8 mouse cellular contexts compared by ENCODE assay signal in the genomic region with DNA sequence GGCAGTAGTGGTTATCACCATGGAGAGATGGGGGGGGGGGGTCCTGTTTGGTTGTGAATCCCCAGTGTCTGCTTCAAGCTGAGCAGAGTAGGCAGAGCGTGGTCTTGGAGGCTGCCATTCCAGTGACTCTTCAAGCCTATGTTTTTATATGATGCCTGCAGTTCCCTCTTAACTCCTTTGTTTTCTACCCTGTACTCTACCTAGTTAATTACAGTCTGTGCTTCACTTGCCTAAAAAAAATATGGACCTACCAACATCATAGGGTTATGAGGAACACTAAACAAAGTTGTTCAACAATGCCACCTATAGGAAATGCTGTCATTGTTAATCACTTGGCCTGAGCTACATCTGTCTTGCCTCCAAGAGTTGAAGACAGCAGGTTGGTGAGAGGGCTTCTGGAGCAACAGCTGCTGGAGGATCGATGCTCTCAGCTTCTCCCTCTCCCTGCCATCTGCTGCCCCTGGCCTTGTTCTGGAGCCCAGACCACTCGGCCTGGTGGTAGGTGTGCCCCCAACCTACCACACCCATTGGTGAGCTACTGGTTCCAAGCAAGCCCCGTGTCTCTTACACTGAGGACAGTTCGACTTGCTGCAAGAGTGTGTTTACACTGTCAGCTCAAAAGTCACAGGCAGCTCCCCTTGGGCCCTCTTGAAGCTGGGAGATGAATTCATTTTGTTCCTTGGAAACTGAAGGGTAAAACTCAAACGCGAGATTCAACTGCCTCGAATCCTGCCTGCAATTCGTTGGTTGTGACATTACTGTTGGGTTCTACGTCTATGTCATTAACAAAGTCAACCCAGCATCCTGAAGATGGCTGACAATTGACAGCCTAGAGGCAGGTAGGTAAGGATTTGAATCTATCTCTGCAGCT. TPM values are rescaled to one million over a fixed set of nuclear protein-coding genes. Genes with fewer than 3 reads are reported as not detected.
A peak's percentile ranks its signal among the peaks of the same experiment; 100 is the strongest.
DNase-seq lines count a peak whose midpoint lies in the region; ATAC-seq and TF ChIP-seq lines count a peak whose summit lies in the region.
"Had no signal": no experiment of that assay in that cellular context is flagged by ENCODE, and none has a peak within 500 bp of the region (broad histone marks: within the 10 kb centered on the region; RNA-seq: fewer than 3 reads in every experiment).

No protein-coding gene starts in this region.

- peaks cover 41% of the 10 kb centered on the region for H3K36me3 ChIP-seq in ES-Bruce4 (ENCODE audit: control insufficient read depth, insufficient read depth, low read length, poor library complexity, severe bottlenecking)
- peaks cover 48% of the 10 kb centered on the region for H3K36me3 ChIP-seq in forebrain, embryonic 15.5 days

- 63% methylated on average over 10 of the region's 10 CpGs for WGBS in forebrain, embryonic 15.5 days

- TF ChIP-seq POLR2A in ES-Bruce4 (IDR thresholded peaks at IDR 0.05; ENCODE audit: insufficient read depth, low read length) = no peak

- no peak overlapping the region for H3K4me3 ChIP-seq in ES-Bruce4 (ENCODE audit: low read depth, low read length)
- H3K4me3 ChIP-seq in forebrain, embryonic 15.5 days = no peak overlapping the region

- no peaks in the 10 kb centered on the region for H3K4me1 ChIP-seq in ES-Bruce4 (ENCODE audit: control insufficient read depth, insufficient read depth, low read length)
- H3K4me1 ChIP-seq in forebrain, embryonic 15.5 days = peaks cover 43% of the 10 kb centered on the region

- DNase-seq in 416B (ENCODE audit: low read depth) = peak; percentile 70
- no peak for DNase-seq in left cerebral cortex, adult 9 months (ENCODE audit: low spot score in 2 of 2)
- DNase-seq in kidney, postnatal 10 days = no peak
- DNase-seq in spleen, postnatal 36 days (ENCODE audit: low spot score in 2 of 2) = no peak
- DNase-seq: cerebellum, postnatal 25 days had no signal

- H3K27ac ChIP-seq in ES-Bruce4 (ENCODE audit: insufficient read depth, low read length) = 0 out of 2 replicates have a peak overlapping the region, but pooled peaks have one; percentile 14
- peak overlapping the region; percentile 41 for H3K27ac ChIP-seq in forebrain, embryonic 15.5 days (replicated peaks)

- TF ChIP-seq EP300 in ES-Bruce4 (IDR thresholded peaks at IDR 0.05; ENCODE audit: insufficient read depth, low read depth, low read length) = no peak

- no peak for ATAC-seq in forebrain, embryonic 15.5 days (replicated peaks)
- ATAC-seq in megakaryocyte-erythroid progenitor cell, adult 5-6 weeks (replicated peaks; ENCODE audit: low FRiP score, low TSS enrichment, poor library complexity, severe bottlenecking) = peak; percentile 7

- H3K9me3 ChIP-seq in ES-Bruce4 (replicated peaks; ENCODE audit: control insufficient read depth, insufficient read depth, low read length, poor library complexity, severe bottlenecking) = no peaks in the 10 kb centered on the region
- H3K9me3 ChIP-seq in forebrain, embryonic 15.5 days = no peaks in the 10 kb centered on the region

- TF ChIP-seq CTCF in ES-Bruce4 (IDR thresholded peaks at IDR 0.05; ENCODE audit: low read depth, low read length) = no peak

- H3K9ac ChIP-seq in ES-Bruce4 (ENCODE audit: low read depth, poor library complexity, severe bottlenecking) = no peak overlapping the region
- H3K9ac ChIP-seq in forebrain, embryonic 15.5 days (replicated peaks) = peak overlapping the region; percentile 91; the same call in 1 of the 2 replicates

- no peak overlapping the region for H3K4me2 ChIP-seq in forebrain, embryonic 15.5 days (replicated peaks)

- no peaks in the 10 kb centered on the region for H3K27me3 ChIP-seq in ES-Bruce4 (ENCODE audit: control insufficient read depth, insufficient read depth, low read length, poor library complexity, severe bottlenecking)
- no peaks in the 10 kb centered on the region for H3K27me3 ChIP-seq in forebrain, embryonic 15.5 days

RNA-seq across cellular contexts. Expression of a gene that starts 32.2 kb away (rescaled TPM):
- 1.5 and 1.9 TPM in 2 replicates for polyA plus RNA-seq in ES-Bruce4 (2011; ENCODE audit: insufficient read depth, insufficient read length, low read depth, missing spikeins)
- 17.1 and 19.8 TPM in 2 replicates for polyA plus RNA-seq in forebrain, embryonic 15.5 days (2015; fragmentation: Nextera tagmentation; extraction: Ambion mirVana)
- 31.3 and 45.4 TPM in 2 replicates for total RNA-seq in megakaryocyte-erythroid progenitor cell, adult 5-6 weeks (2014; fragmentation: Nextera tagmentation)
- 12.2 and 25.6 TPM in 2 replicates for total RNA-seq in megakaryocyte-erythroid progenitor cell, adult 5-6 weeks (2017)

RNA-seq across cellular contexts. Expression of a gene that starts 41.8 kb away (rescaled TPM):
- polyA plus RNA-seq in ES-Bruce4 (2011; ENCODE audit: insufficient read depth, insufficient read length, low read depth, missing spikeins) = 4.6 and 6.4 TPM in 2 replicates
- polyA plus RNA-seq in forebrain, embryonic 15.5 days (2015; fragmentation: Nextera tagmentation; extraction: Ambion mirVana) = 11.1 and 11.3 TPM in 2 replicates
- 2.1 and 3.1 TPM in 2 replicates for total RNA-seq in megakaryocyte-erythroid progenitor cell, adult 5-6 weeks (2014; fragmentation: Nextera tagmentation)
- 0.99 and 1.8 TPM in 2 replicates for total RNA-seq in megakaryocyte-erythroid progenitor cell, adult 5-6 weeks (2017)

RNA-seq across cellular contexts. Expression of a gene that starts 41.9 kb away (rescaled TPM):
- polyA plus RNA-seq in ES-Bruce4 (2011; ENCODE audit: insufficient read depth, insufficient read length, low read depth, missing spikeins) = 12.6 and 19.3 TPM in 2 replicates
- 26.2 and 30.7 TPM in 2 replicates for polyA plus RNA-seq in forebrain, embryonic 15.5 days (2015; fragmentation: Nextera tagmentation; extraction: Ambion mirVana)
- 16.4 and 29.7 TPM in 2 replicates for total RNA-seq in megakaryocyte-erythroid progenitor cell, adult 5-6 weeks (2014; fragmentation: Nextera tagmentation)
- total RNA-seq in megakaryocyte-erythroid progenitor cell, adult 5-6 weeks (2017) = 9.1 and 14.8 TPM in 2 replicates

RNA-seq across cellular contexts. Expression of a gene that starts 55.6 kb away (rescaled TPM):
- polyA plus RNA-seq in ES-Bruce4 (2011; ENCODE audit: insufficient read depth, insufficient read length, low read depth, missing spikeins) = 626 and 640 TPM in 2 replicates
- 4,659 and 4,677 TPM in 2 replicates for polyA plus RNA-seq in forebrain, embryonic 15.5 days (2015; fragmentation: Nextera tagmentation; extraction: Ambion mirVana)
- total RNA-seq in megakaryocyte-erythroid progenitor cell, adult 5-6 weeks (2014; fragmentation: Nextera tagmentation) = 729 and 731 TPM in 2 replicates
- 1,059 and 1,094 TPM in 2 replicates for total RNA-seq in megakaryocyte-erythroid progenitor cell, adult 5-6 weeks (2017)
